Comparison of ENCODE assay signal across 8 mouse cellular contexts in genomic region chr7:5016057-5016456, GRCm38 (mm10). TPM values are rescaled to one million over a fixed set of nuclear protein-coding genes. Genes with fewer than 3 reads are reported as not detected.
DNase-seq lines count a peak whose midpoint lies in the region; ATAC-seq lines count a peak whose summit lies in the region.

No protein-coding gene starts in this region.

- H3K27ac ChIP-seq in neural tube, embryonic 11.5 days (ENCODE audit: low read depth, low read length) = peak overlapping the region; percentile 92; the same call in 1 of the 2 replicates
- H3K27ac ChIP-seq in limb, embryonic 15.5 days = peak overlapping the region; percentile 99
- H3K27ac ChIP-seq in stomach, embryonic 16.5 days (ENCODE audit: low read length) = peak overlapping the region; percentile 95

- DNase-seq in cerebellum, adult 9-11 months = peak; percentile 54
- no peak for DNase-seq in neural tube, embryonic 11.5 days (ENCODE audit: low spot score)
- no peak for DNase-seq in neural tube, embryonic 10.5 days (ENCODE audit: extremely low spot score, low spot score)
- no peak for DNase-seq in adrenal gland, postnatal 25 days

- H3K4me3 ChIP-seq in neural tube, embryonic 11.5 days (ENCODE audit: low read depth, low read length) = peak overlapping the region; percentile 46
- peak overlapping the region; percentile 74 for H3K4me3 ChIP-seq in limb, embryonic 15.5 days
- H3K4me3 ChIP-seq in stomach, embryonic 16.5 days (replicated peaks; ENCODE audit: low read length) = peak overlapping the region; percentile 83

- H3K4me1 ChIP-seq in neural tube, embryonic 11.5 days (ENCODE audit: control insufficient read depth, insufficient read depth, low read length) = peaks cover 8% of the 10 kb centered on the region
- H3K4me1 ChIP-seq in limb, embryonic 15.5 days = peaks cover 21% of the 10 kb centered on the region
- peaks cover 12% of the 10 kb centered on the region for H3K4me1 ChIP-seq in stomach, embryonic 16.5 days (ENCODE audit: control insufficient read depth, insufficient read depth, low read length)

- peak overlapping the region; percentile 77; the same call in 1 of the 2 replicates for H3K9ac ChIP-seq in neural tube, embryonic 11.5 days (ENCODE audit: low read length)
- peak overlapping the region; percentile 52; the same call in 1 of the 2 replicates for H3K9ac ChIP-seq in limb, embryonic 15.5 days
- H3K9ac ChIP-seq in stomach, embryonic 16.5 days (ENCODE audit: low read length) = peak overlapping the region; percentile 76

- peak overlapping the region; percentile 57 for H3K4me2 ChIP-seq in neural tube, embryonic 11.5 days (ENCODE audit: low read depth)
- H3K4me2 ChIP-seq in limb, embryonic 15.5 days = peak overlapping the region; percentile 64
- H3K4me2 ChIP-seq in stomach, embryonic 16.5 days (ENCODE audit: low read depth, low read length) = peak overlapping the region; percentile 63

- H3K9me3 ChIP-seq in neural tube, embryonic 11.5 days (ENCODE audit: control insufficient read depth, low read length) = no peaks in the 10 kb centered on the region
- no peaks in the 10 kb centered on the region for H3K9me3 ChIP-seq in limb, embryonic 15.5 days
- H3K9me3 ChIP-seq in stomach, embryonic 16.5 days (replicated peaks; ENCODE audit: control insufficient read depth, low read length) = no peaks in the 10 kb centered on the region

- ATAC-seq in cerebellum, adult (ENCODE audit: insufficient number of reproducible peaks, low FRiP score, low TSS enrichment) = no peak
- ATAC-seq in neural tube, embryonic 11.5 days (ENCODE audit: insufficient read depth, low FRiP score, low TSS enrichment) = no peak
- ATAC-seq in limb, embryonic 15.5 days (ENCODE audit: insufficient number of reproducible peaks, low FRiP score, low TSS enrichment, low read depth) = no peak
- ATAC-seq in stomach, embryonic 16.5 days (ENCODE audit: insufficient read depth, low FRiP score) = no peak
- ATAC-seq in frontal cortex, adult (ENCODE audit: low TSS enrichment) = no peak

- no peaks in the 10 kb centered on the region for H3K27me3 ChIP-seq in neural tube, embryonic 11.5 days (ENCODE audit: control insufficient read depth, insufficient read depth, low read length)
- no peaks in the 10 kb centered on the region for H3K27me3 ChIP-seq in limb, embryonic 15.5 days
- H3K27me3 ChIP-seq in stomach, embryonic 16.5 days (ENCODE audit: control insufficient read depth, insufficient read depth, low read length) = no peaks in the 10 kb centered on the region

- peaks cover 13% of the 10 kb centered on the region for H3K36me3 ChIP-seq in neural tube, embryonic 11.5 days (ENCODE audit: control insufficient read depth, insufficient read depth, low read length)
- H3K36me3 ChIP-seq in limb, embryonic 15.5 days = peaks cover 27% of the 10 kb centered on the region
- peaks cover 16% of the 10 kb centered on the region for H3K36me3 ChIP-seq in stomach, embryonic 16.5 days (ENCODE audit: control insufficient read depth, insufficient read depth, low read length)

- WGBS in neural tube, embryonic 11.5 days = 61% methylated on average over 3 of the region's 3 CpGs
- WGBS in limb, embryonic 15.5 days = 63% methylated on average over 3 of the region's 3 CpGs
- WGBS in stomach, embryonic 16.5 days = 55% methylated on average over 3 of the region's 3 CpGs

RNA-seq across cellular contexts. Expression of gene Gm44973, which starts 0.8 kb away (rescaled TPM):
- polyA plus RNA-seq in neural tube, embryonic 11.5 days (2014; fragmentation: Nextera tagmentation; extraction: Ambion mirVana) = 0.36 and 1.1 TPM in 2 replicates
- 1.7 TPM in 1 of 2 replicates, not detected in the other for polyA plus RNA-seq in limb, embryonic 15.5 days (2015; fragmentation: Nextera tagmentation; extraction: Ambion mirVana)
- 0.99 and 1.3 TPM in 2 replicates for polyA plus RNA-seq in stomach, embryonic 16.5 days (2015; fragmentation: Nextera tagmentation; extraction: Ambion mirVana)
- not detected in 2 replicates for total RNA-seq in adrenal gland, postnatal 25 days (2021)

RNA-seq across cellular contexts. Expression of gene Fiz1, which starts 1.6 kb away (rescaled TPM):
- 50.2 and 50.6 TPM in 2 replicates for polyA plus RNA-seq in neural tube, embryonic 11.5 days (2014; fragmentation: Nextera tagmentation; extraction: Ambion mirVana)
- 37.7 and 38.6 TPM in 2 replicates for polyA plus RNA-seq in limb, embryonic 15.5 days (2015; fragmentation: Nextera tagmentation; extraction: Ambion mirVana)
- 18.9 and 22.6 TPM in 2 replicates for polyA plus RNA-seq in stomach, embryonic 16.5 days (2015; fragmentation: Nextera tagmentation; extraction: Ambion mirVana)
- total RNA-seq in adrenal gland, postnatal 25 days (2021) = 18.7 and 26.4 TPM in 2 replicates

RNA-seq across cellular contexts. Expression of gene Zfp524, which starts 1.8 kb away (rescaled TPM):
- 7.8 and 10.1 TPM in 2 replicates for polyA plus RNA-seq in neural tube, embryonic 11.5 days (2014; fragmentation: Nextera tagmentation; extraction: Ambion mirVana)
- 14.5 and 15.0 TPM in 2 replicates for polyA plus RNA-seq in limb, embryonic 15.5 days (2015; fragmentation: Nextera tagmentation; extraction: Ambion mirVana)
- 17.2 and 17.5 TPM in 2 replicates for polyA plus RNA-seq in stomach, embryonic 16.5 days (2015; fragmentation: Nextera tagmentation; extraction: Ambion mirVana)
- 15.3 and 17.6 TPM in 2 replicates for total RNA-seq in adrenal gland, postnatal 25 days (2021)

RNA-seq across cellular contexts. Expression of gene Zfp865, which starts 4.1 kb away (rescaled TPM):
- polyA plus RNA-seq in neural tube, embryonic 11.5 days (2014; fragmentation: Nextera tagmentation; extraction: Ambion mirVana) = 5.5 and 5.6 TPM in 2 replicates
- 4.9 and 6.3 TPM in 2 replicates for polyA plus RNA-seq in limb, embryonic 15.5 days (2015; fragmentation: Nextera tagmentation; extraction: Ambion mirVana)
- 3.7 and 4.1 TPM in 2 replicates for polyA plus RNA-seq in stomach, embryonic 16.5 days (2015; fragmentation: Nextera tagmentation; extraction: Ambion mirVana)
- 27.7 and 34.3 TPM in 2 replicates for total RNA-seq in adrenal gland, postnatal 25 days (2021)

RNA-seq across cellular contexts. Expression of gene Ccdc106, which starts 4.3 kb away (rescaled TPM):
- 6.4 and 8.3 TPM in 2 replicates for polyA plus RNA-seq in neural tube, embryonic 11.5 days (2014; fragmentation: Nextera tagmentation; extraction: Ambion mirVana)
- 31.0 and 37.3 TPM in 2 replicates for polyA plus RNA-seq in limb, embryonic 15.5 days (2015; fragmentation: Nextera tagmentation; extraction: Ambion mirVana)
- 20.6 and 21.9 TPM in 2 replicates for polyA plus RNA-seq in stomach, embryonic 16.5 days (2015; fragmentation: Nextera tagmentation; extraction: Ambion mirVana)
- 1.00 and 1.1 TPM in 2 replicates for total RNA-seq in adrenal gland, postnatal 25 days (2021)
